Mouse (Mus musculus): ENCODE results near the gene Rbms2. TPM values are rescaled to one million over a fixed set of nuclear protein-coding genes. Genes with fewer than 3 reads are reported as not detected.
"Not testable (repeated sequence)": the region's sequence is repeated elsewhere in the genome, so short reads cannot be mapped to it uniquely, and the experiment has no call there.

The Rbms2 gene
- total RNA-seq, 2 experiments from 2014 or later = 90.1 to 106 TPM

DNA sequence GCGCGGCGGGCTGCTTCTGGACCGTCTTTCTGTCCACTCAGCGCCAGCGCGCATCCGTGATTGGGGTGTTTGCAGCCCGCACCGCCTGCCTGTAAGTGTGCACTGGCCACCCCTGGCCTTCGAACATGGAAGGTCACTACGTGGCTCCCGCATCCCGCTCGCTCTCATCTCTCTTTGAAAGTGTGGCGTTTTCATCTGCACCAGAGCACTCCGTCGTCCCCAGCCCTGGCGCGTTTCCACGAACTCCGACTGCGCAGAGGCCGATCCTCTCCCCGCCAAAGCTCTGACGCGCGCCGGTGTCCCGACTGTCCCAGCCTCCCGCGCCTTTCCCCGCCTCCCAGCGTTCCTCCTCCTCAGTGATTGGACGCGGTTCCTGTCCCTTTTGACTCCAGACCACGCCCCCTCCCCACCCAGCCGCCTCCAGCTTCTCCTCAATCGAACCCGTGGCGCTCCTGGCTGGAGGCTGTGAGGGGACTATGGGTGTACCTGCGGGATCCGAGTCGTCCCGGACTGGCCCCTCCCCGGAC lies 14.0 kb upstream of the Rbms2 start, which contains the start of gene Gls2:
Gene Gls2 (plus strand): TSS at position 434 of the 527 bp plus-strand sequence.
- DNase-seq (ENCODE audit: low spot score in 2 of 2) = peak; percentile 95 to 96

DNA sequence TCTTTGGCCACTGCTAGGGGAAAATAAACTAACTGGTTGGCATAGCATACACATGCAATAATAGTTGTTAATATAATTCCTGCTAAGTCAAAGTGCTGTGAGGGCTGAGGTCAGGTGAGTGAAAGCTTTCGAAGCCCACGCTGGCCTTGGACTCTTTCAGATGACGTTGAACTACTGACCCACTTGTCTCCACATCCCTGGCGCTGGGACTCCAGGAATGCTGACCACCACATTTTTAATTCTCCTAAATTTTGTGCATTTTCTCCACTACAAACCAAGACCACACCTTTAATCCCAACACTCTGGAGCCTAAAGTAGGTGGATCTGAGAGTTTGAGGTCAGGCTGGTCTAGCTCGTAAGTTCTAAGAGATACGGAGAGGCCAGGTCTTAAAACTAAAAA lies 13.0 kb upstream of the Rbms2 start:
- DNase-seq (ENCODE audit: low spot score in 2 of 2) = no peak

DNA sequence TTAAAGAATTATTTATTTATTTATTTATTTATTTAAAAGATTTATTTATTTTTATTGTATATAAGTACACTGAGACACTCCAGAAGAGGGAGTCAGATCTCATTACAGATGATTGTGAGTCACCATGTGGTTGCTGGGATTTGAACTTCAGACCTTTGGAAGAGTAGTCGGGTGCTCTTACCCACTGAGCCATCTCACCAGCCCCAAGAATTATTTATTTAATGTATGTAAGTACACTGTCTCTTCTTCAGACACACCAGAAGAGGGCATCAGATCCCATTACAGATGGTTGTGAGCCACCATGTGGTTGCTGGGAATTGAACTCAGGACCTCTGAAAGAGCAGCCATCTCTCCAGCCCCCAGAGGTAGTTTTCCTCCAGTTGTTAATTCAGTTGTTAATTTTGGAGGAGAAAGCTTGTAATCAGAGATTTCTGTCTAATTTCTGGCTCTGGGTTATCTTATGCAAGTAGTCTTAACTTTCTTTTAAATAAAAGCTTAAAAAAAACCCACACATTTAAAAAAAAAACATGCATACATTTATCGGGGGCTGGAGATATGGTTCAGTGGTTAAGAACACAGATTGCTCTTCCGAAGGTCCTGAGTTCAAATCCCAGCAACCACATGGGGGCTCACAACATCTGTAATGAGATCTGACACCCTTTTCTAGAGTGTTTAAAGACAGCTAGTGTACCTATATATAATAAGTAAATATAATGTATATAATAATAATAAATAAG lies 12.1 kb upstream of the Rbms2 start:
- DNase-seq (ENCODE audit: low spot score in 2 of 2) = not testable (repeated sequence)

DNA sequence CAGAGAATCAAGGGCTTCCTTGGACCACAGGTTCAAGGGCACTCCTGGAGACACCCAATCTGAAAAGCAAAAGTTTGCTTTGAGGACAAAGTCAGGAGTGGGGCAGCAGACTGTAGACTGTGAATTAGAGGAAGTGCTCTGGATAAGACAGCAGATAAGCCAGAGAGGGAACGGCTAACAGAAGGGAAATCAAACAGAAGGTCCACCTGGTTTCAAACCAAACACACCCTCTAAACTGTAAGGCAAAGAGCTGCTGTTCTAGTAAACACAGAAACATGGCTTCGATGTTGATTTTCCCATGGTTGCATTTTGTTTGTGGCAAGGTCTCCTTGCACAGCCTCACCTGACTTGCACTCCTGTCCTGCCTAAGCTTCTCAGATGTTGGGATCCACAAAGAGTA lies 11.4 kb upstream of the Rbms2 start:
- DNase-seq (ENCODE audit: low spot score in 2 of 2) = no peak

DNA sequence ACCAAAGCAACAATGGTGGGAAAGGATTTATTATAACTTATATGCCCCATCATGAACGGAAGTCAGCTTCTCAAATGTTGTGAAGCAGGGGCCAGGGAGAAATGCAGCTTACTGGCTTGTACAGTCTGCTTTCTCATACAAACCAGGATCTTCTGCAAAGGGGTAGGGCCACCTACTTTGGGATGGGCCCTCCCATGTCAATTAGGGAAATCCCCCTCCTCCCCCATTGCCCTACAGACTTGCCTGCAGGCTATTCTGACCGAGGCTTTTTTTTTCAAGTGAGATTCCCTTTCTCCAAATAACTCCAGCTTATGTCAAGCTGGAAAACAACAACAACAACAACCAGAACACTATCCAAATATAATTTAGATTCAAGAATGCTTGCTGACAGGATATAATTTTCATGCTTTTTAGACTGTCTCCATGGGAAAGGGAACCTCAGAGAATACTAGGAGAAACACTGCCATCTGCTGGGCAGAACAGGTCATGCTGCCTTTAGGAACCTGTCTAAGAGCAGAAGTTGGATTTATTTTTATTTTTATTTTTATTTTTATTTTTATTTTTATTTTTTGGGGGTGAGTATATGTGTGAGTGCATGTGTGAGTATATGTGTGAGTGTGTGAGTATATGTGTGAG lies 8.3 kb upstream of the Rbms2 start:
- DNase-seq (ENCODE audit: low spot score in 2 of 2) = peak; percentile 70 to 77

DNA sequence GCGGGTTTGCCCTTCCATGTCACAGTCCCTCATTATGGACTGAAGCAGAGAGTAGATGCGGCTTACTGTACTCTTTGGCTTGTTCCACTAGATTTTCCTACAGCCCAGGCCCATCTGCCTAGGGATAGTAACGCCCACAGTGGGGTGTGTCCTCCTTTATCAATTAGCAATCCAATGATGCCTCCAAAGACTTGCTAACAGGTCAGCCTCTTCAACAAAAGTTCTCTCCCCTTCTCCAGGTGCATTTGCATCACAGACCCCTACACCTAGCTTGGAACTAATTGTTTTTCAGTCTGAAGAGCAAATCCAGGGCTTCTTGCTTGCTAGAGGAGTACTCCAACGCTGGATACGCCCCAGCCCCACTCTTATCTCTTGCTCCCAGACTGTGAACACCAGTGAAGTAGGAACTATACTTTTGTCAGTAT lies 7.1 kb upstream of the Rbms2 start:
- no peak for DNase-seq (ENCODE audit: low spot score in 2 of 2)

DNA sequence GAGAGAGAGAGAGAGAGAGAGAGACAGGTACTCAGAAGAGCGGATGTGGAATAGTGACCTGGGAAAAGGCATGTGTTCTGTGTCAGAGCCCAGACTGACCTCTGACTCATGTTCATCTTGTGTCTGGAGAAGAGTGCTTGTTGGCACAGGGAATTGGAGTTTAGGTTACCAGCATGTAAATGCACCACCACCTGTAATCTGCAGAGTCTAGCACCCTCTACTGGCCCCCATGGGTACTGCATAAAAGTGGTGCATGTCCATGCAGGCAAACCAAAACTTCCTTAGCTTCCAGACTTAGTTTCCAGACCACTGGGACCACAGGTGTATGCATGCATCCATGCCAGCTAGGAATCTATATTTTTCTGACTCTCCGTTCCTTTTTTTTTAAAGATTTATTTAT lies 5.9 kb upstream of the Rbms2 start:
- DNase-seq (ENCODE audit: low spot score in 2 of 2) = peak; percentile 78 to 79

DNA sequence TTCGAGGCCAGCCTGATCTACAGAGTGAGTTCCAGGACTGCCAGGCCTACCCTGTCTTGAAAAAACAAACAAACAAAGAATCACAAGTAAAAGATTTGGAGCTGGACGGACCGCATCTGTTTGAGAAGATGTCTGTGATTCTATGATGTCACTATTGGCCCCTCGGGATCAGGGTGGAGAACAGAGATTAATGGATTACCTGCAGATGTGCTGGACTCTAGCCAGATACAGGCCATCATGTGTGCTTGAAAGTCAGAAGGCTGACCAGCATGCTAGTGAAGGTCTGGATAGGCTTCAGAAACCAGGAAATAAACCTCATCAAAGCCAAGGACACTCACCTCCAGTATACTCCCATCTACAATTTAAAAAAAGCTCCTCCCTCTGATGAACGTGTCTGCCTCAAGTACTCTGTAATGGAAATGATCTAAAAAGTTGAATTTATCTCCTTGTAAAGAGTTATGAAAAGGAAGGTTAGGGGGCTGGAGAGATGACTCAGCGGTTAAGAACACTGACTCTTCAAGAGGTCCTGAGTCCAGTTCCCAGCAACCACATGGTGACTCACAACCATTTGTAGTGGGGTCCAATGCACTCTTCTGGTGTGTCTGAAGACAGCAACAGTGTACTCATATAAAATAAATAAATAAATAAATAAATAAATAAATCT lies 5.3 kb upstream of the Rbms2 start:
- DNase-seq (ENCODE audit: low spot score in 2 of 2) = no peak

DNA sequence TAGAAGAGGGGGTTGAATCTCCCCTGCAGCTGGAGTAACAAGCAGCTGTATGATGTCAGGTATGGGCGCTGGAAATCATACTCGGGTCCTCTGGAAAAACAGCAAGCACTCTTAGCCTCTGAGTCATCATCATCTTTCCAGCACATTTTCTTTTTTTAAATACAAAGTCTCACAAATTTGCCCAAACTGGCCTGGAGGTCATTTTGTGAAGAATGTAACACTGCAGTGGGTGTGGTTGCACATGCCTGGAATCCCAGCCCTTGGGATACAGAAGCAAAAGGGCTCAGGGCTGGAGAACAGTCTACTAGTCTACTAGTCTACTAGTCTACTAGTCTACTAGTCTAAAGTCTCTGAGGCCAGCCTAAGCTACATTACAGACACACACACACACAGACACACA lies 4.2 kb upstream of the Rbms2 start:
- no peak for DNase-seq (ENCODE audit: low spot score in 2 of 2)

DNA sequence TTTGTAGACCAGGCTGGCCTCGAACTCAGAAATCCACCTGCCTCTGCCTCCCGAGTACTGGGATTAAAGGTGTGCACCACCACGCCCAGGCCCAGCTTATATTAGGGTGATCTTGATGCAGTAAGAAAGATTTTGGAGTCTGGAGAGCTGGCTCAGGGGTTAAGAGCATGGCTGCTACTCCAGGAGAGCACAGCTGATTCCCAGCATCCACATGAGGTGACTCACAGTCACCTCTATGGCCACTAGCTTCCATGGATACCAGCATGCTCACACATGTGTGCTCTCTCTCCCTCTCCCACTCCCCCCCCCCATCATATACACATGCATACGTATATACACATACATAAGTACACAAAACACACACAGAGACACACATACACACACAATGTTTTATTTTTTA lies 2.8 kb downstream of the Rbms2 start:
- DNase-seq (ENCODE audit: low spot score in 2 of 2) = no peak

DNA sequence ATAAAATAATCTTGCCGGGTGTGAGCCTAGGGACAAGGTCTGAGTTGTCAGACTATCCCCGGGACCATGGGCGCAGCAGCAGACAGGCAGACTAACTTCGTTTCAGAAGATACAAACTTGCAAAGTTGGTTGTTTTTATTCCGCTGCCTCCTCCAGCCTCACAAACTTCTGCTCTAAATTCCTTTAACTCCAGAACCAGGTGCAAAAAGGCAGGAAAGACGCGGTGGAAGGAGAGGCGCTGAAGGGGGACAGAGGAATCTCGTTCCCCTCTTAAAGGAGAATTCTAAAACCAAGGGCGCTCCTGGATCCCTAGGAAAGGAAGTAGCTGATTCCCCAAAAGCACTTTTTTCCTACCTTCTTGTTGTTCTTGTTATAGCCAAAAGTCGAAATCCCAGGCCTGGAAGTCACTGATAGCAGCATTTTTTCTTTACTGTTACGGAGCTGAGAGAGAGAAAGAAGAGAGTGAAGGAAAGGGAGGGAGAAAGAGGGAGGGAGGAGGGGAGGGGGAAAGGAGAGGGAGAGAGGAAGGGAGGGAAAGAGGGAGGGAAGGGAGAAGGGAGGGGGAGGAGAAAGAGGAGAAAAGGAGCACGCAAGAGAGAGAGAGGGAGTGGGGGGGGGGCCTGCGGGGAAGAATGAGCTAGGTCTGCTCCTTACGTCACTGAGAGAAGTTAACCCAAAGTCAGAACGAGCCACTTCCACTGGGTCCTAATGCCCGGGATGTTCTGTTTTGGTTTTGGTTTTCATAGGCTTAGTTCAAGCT lies 3.9 kb downstream of the Rbms2 start:
- DNase-seq (ENCODE audit: low spot score in 2 of 2) = peak in 1 of 2 experiments; percentile 26

DNA sequence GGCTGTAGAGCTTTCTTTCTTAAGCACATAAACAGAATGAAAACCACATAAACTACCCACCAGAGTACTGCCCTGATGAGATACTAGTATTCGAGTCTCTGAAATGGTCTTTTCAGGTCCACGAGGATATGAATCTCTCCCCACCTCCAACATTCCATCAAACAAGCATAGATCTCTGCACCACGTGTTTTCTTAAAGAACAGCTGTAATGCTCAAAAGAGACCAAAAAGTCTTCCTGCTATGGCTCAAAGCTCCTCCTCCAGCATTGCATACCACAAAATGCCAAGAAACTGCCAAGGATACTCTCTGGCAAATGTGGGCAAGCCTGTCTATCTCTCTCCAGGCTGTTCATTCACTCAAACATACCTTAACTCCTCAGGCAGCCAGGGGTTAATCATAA lies 4.8 kb downstream of the Rbms2 start:
- no peak for DNase-seq (ENCODE audit: low spot score in 2 of 2)

DNA sequence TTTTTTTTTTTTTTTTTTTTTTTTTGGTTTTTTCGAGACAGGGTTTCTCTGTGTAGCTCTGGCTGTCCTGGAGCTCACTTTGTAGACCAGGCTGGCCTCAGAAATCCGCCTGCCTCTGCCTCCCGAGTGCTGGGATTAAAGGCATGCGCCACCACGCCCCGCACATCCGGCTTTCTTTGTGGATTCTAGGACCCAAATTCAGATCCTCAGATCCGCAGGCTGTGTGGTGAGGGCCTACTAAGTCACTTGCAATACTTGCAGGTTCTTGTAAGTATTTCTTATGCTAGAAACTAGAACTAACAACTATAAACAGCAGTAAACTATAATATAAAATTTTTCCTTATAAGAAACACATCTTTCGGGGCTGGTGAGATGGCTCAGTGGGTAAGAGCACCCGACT lies 8.7 kb downstream of the Rbms2 start:
- DNase-seq (ENCODE audit: low spot score in 2 of 2) = not testable (repeated sequence)

DNA sequence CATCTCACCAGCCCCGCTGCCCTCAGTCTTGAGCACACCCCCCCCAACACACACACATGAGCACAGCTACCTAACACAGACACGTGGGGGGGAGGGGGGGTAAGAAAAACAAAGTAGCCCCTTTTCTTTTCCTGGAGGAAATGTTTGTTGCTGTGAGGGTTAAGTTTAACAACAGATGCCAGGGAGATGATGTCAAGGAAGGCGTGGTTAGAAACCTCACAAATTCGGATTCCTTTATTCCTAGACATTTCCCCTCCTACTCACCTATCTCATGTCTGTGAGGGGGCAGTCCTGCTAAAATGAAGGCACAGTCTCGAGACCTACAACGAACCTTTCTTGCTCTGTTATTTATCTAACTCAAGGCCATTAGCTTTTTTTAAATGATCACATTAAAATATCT lies 13.0 kb downstream of the Rbms2 start:
- no peak for DNase-seq (ENCODE audit: low spot score in 2 of 2)

DNA sequence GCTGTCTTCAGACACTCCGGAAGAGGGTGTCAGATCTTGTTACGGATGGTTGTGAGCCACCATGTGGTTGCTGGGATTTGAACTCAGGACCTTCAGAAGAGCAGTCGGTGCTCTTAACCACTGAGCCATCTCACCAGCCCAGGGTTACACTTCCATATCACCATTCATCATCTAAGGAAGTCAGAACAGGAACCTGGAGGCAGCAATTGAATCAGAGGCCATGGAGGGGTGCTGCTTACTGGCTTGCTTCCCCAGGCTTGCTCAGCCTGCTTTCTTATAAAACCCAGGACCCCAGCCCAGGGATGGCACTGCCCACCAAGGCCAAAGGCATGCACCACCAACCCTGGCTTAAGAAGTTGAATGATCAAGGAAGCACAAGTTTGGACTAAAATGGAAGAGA lies 14.4 kb downstream of the Rbms2 start:
- DNase-seq (ENCODE audit: low spot score in 2 of 2) = not testable (repeated sequence)

DNA sequence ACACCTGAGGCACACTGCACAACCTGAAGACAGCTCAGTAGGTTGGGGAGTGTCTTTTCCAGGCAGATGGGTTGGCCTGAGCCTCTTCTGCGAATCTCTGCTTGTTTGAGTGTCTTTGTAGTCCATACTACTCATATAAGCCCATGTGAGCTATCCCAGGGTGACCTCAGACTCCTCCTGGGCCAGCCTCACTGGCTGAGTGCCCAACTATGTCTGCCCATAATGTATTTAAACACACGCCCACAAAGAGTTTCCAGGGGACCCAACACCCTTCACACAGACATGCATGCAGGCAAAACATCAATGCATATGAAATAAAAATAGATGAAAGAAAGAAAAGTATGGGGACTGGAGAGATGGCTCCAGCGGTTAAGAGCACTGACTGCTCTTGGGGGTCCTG lies 26.1 kb downstream of the Rbms2 start:
- DNase-seq (ENCODE audit: low spot score in 2 of 2) = no peak

DNA sequence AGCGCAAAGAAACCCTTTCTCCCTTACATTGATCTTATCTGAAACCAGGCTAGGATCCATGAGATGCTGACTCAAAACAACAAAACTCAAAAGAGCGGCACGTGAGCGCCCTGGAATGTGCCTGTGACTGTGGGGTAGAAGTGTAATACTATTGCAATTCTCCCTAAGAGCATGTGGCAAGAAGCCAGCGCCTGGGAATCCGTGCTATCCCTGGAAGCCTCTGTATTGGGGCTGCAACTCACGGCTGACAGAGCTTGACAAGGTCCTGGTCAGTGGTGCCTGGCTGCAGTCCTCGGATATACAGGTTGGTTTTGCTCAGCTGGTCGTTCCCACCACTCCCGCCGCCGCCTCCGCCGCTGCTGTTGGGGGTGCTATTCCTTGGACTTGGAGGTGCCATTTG lies 29.2 kb downstream of the Rbms2 start:
- peak; percentile 29 to 60 for DNase-seq (ENCODE audit: low spot score in 2 of 2)

DNA sequence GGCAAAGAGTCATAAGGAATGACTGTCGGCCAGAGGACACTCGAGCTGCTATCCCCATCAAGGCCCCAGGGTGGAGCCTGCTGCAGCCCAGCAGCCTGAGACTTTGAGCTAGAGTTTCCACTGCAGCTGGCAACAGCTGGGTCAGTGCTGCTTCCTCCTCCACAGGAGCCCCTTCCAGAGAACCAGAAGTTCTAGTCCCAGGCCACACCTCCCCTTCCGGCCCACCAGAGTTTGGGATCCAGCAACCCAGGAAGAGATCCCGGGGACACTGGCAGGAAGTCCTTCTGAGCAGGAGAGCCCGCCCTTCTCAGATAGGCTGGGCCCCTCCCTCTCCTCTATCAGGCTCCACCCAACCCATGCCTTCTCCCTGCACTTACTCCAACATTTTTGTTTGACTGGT lies 30.5 kb downstream of the Rbms2 start:
- peak; percentile 57 to 64 for DNase-seq (ENCODE audit: low spot score in 2 of 2)

DNA sequence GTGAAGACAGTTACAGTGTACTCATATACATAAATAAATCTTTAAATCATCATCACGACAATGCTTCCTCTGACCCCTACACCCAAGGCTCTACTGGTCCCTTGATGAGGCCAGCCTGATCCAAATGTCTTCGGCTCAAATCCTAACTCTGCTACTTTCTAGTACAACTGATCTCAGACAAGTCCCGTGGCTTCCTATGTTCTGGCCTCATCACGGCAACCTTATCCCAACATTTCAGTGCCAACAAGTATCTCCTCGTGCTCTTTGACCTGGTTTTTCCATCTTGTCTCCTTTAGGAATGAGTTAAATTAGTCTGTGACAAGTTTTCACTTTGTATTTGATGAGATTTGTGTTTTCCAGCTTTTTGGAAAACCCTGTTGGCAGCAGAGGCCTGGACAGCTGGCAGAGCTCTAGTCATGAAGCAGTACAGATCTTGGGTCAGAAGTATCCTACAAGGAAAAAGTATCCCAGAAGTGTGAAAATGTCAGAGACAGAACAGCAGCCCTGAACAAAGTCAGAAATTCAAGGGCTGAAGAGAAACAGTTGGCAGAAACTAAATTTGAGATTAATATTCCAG lies 31.2 kb downstream of the Rbms2 start:
- no peak for DNase-seq (ENCODE audit: low spot score in 2 of 2)

DNA sequence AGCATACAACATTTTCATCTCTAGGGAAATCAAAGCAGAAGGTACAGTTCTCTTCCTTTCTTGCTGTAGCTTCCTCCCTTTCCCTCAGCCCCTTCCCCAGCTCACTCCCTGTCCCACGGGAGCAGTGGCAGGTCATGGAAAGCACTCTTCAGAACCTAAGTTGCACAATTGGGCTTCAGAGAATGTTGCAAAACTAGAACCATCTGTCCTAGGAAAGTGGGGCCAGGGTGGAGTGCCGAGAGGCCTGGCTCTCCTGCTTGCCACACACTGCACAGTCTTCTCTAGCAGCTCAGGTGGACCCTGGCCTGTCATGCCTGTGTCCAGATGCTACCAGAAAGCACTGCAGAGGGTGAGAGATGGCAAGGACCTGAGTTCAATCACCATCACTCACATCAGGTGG lies 35.1 kb downstream of the Rbms2 start:
- no peak for DNase-seq (ENCODE audit: low spot score in 2 of 2)

DNA sequence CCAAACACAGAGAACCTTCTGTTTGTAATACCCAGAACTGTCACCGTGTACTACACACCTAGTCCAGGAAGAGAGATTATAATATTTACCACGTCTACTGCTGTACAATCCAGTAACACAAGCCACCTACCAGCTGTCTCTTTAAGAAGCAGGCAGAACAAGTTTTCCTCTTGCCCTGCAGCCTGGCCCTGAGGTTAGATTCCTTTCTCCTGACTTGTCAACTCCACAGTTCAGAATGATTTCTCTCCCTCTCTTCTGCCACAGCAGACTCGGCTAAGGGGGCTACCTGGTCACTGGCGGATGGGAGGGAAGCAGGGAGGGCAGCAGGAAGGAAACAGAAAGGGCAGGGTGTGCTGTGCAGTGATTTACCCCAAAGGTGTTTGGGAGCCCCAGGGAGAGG lies 36.4 kb downstream of the Rbms2 start:
- no peak for DNase-seq (ENCODE audit: low spot score in 2 of 2)

Data from adrenal gland, adult 18-20 months (tissue).